23 mouse cellular contexts compared by ENCODE assay signal in the genomic region with DNA sequence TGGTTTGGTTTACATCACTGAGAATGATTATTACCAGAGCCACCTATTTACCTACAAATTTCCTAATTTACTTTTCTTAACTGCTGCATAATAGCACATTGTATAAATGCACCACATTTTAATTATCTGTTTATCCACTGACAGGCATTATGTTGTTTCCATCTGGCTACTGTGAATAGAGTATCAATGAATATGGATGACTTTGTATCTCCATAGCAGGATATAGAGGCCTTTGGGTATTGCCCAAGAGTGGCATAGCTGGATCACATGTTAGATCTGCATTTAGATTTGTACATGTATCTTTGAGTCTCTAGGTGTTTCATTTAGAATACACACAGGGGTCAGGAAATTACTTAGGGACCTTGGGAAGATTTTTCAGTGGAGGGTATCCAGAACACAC.
DNase-seq lines count a peak whose midpoint lies in the region; ATAC-seq and TF ChIP-seq lines count a peak whose summit lies in the region.
"Had no signal": no experiment of that assay in that cellular context is flagged by ENCODE, and none has a peak within 500 bp of the region (broad histone marks: within the 10 kb centered on the region; RNA-seq: fewer than 3 reads in every experiment).

No protein-coding gene starts in this region.

- no peaks in the 10 kb centered on the region for H3K27me3 ChIP-seq in forebrain, embryonic 11.5 days (ENCODE audit: control insufficient read depth, insufficient read depth, low read length)
- no peaks in the 10 kb centered on the region for H3K27me3 ChIP-seq in forebrain, embryonic 10.5 days (ENCODE audit: poor library complexity, severe bottlenecking)
- H3K27me3 ChIP-seq in midbrain, embryonic 11.5 days (ENCODE audit: control insufficient read depth, insufficient read depth, low read length), result no peaks in the 10 kb centered on the region
- no peaks in the 10 kb centered on the region for H3K27me3 ChIP-seq in midbrain, embryonic 10.5 days (ENCODE audit: low read depth, poor library complexity, severe bottlenecking)
- H3K27me3 ChIP-seq in forebrain, postnatal 0 days (ENCODE audit: insufficient read depth, low read length), result no peaks in the 10 kb centered on the region
- H3K27me3 ChIP-seq: heart, embryonic 15.5 days; intestine, embryonic 15.5 days had no signal

- DNase-seq in forebrain, embryonic 11.5 days (ENCODE audit: low spot score), result no peak
- no peak for DNase-seq in forebrain, embryonic 10.5 days (ENCODE audit: extremely low spot score, low spot score)
- no peak for DNase-seq in midbrain, embryonic 11.5 days (ENCODE audit: low spot score, missing footprints)
- no peak for DNase-seq in midbrain, embryonic 10.5 days (ENCODE audit: low spot score)
- DNase-seq in brain, embryonic 14.5 days (ENCODE audit: low read depth), result peak; percentile 32
- peak; percentile 4 for DNase-seq in forebrain, postnatal 0 days
- no peak for DNase-seq in cerebellum, postnatal 10 days
- DNase-seq: adrenal gland, adult 8-10 months; adrenal gland, postnatal 36 days; B cell, adult 2 months; cerebellum, adult 18-20 months; cerebellum, adult 9-11 months; gastrocnemius, postnatal 14 days; heart, adult 2 months; heart, postnatal 14 days; kidney, adult 18-20 months had no signal

- ATAC-seq in forebrain, embryonic 11.5 days (replicated peaks; ENCODE audit: low FRiP score), result 0 out of 2 replicates have a peak, but pooled peaks have one; percentile 27
- ATAC-seq in midbrain, embryonic 11.5 days (ENCODE audit: low FRiP score), result 0 out of 2 replicates have a peak, but pooled peaks have one; percentile 46
- peak; percentile 66 for ATAC-seq in forebrain, postnatal 0 days
- ATAC-seq: CD4-positive, CD25-positive, alpha-beta regulatory T cell, adult 4 months; intestine, embryonic 15.5 days had no signal

- TF ChIP-seq CTCF in brain, embryonic 14.5 days (IDR thresholded peaks at IDR 0.05; ENCODE audit: borderline replicate concordance, extremely low read depth, insufficient read depth, insufficient read length), result no peak
- TF ChIP-seq CTCF in forebrain, postnatal 0 days (IDR thresholded peaks at IDR 0.05; ENCODE audit: low read depth), result no peak

- H3K9me3 ChIP-seq in forebrain, embryonic 11.5 days (ENCODE audit: control insufficient read depth, low read length), result no peaks in the 10 kb centered on the region
- H3K9me3 ChIP-seq in forebrain, embryonic 10.5 days, result no peaks in the 10 kb centered on the region
- no peaks in the 10 kb centered on the region for H3K9me3 ChIP-seq in midbrain, embryonic 11.5 days (ENCODE audit: control insufficient read depth, low read length)
- H3K9me3 ChIP-seq in midbrain, embryonic 10.5 days (replicated peaks), result no peaks in the 10 kb centered on the region
- no peaks in the 10 kb centered on the region for H3K9me3 ChIP-seq in forebrain, postnatal 0 days (ENCODE audit: low read length)
- H3K9me3 ChIP-seq: embryonic facial prominence, embryonic 10.5 days; G1E; heart, embryonic 15.5 days; hindbrain, embryonic 10.5 days; intestine, embryonic 15.5 days had no signal

- H3K9ac ChIP-seq in forebrain, embryonic 11.5 days (ENCODE audit: low read length), result no peak overlapping the region
- H3K9ac ChIP-seq in midbrain, embryonic 11.5 days (ENCODE audit: low read length), result no peak overlapping the region
- no peak overlapping the region for H3K9ac ChIP-seq in forebrain, postnatal 0 days
- H3K9ac ChIP-seq: heart, embryonic 15.5 days; intestine, embryonic 15.5 days had no signal

- H3K27ac ChIP-seq in forebrain, embryonic 11.5 days (ENCODE audit: low read depth, low read length), result no peak overlapping the region
- no peak overlapping the region for H3K27ac ChIP-seq in forebrain, embryonic 10.5 days
- H3K27ac ChIP-seq in midbrain, embryonic 11.5 days (ENCODE audit: low read depth, low read length), result no peak overlapping the region
- H3K27ac ChIP-seq in midbrain, embryonic 10.5 days (replicated peaks), result no peak overlapping the region
- no peak overlapping the region for H3K27ac ChIP-seq in forebrain, postnatal 0 days (ENCODE audit: low read depth, low read length)
- H3K27ac ChIP-seq: embryonic facial prominence, embryonic 10.5 days; heart, adult 2 months; heart, embryonic 15.5 days; hindbrain, embryonic 10.5 days; intestine, embryonic 15.5 days had no signal

- no peaks in the 10 kb centered on the region for H3K36me3 ChIP-seq in forebrain, embryonic 11.5 days (ENCODE audit: control insufficient read depth, insufficient read depth, low read length)
- no peaks in the 10 kb centered on the region for H3K36me3 ChIP-seq in forebrain, embryonic 10.5 days (replicated peaks)
- H3K36me3 ChIP-seq in midbrain, embryonic 11.5 days (ENCODE audit: control insufficient read depth, insufficient read depth, low read length), result no peaks in the 10 kb centered on the region
- H3K36me3 ChIP-seq in midbrain, embryonic 10.5 days, result no peaks in the 10 kb centered on the region
- no peaks in the 10 kb centered on the region for H3K36me3 ChIP-seq in forebrain, postnatal 0 days (ENCODE audit: insufficient read depth)
- H3K36me3 ChIP-seq: embryonic facial prominence, embryonic 10.5 days; G1E; heart, embryonic 15.5 days; hindbrain, embryonic 10.5 days; intestine, embryonic 15.5 days had no signal

- H3K4me3 ChIP-seq in forebrain, embryonic 11.5 days (ENCODE audit: low read depth, low read length), result no peak overlapping the region
- no peak overlapping the region for H3K4me3 ChIP-seq in forebrain, embryonic 10.5 days
- no peak overlapping the region for H3K4me3 ChIP-seq in midbrain, embryonic 11.5 days (ENCODE audit: low read depth, low read length)
- H3K4me3 ChIP-seq in midbrain, embryonic 10.5 days, result no peak overlapping the region
- no peak overlapping the region for H3K4me3 ChIP-seq in forebrain, postnatal 0 days (ENCODE audit: low read depth, low read length)
- H3K4me3 ChIP-seq: embryonic facial prominence, embryonic 10.5 days; heart, adult 2 months; heart, embryonic 15.5 days; hindbrain, embryonic 10.5 days; intestine, embryonic 15.5 days had no signal

- H3K4me1 ChIP-seq in forebrain, embryonic 11.5 days (replicated peaks; ENCODE audit: control insufficient read depth, insufficient read depth, low read length), result no peaks in the 10 kb centered on the region
- no peaks in the 10 kb centered on the region for H3K4me1 ChIP-seq in forebrain, embryonic 10.5 days
- H3K4me1 ChIP-seq in midbrain, embryonic 11.5 days (ENCODE audit: control insufficient read depth, insufficient read depth, low read length), result no peaks in the 10 kb centered on the region
- H3K4me1 ChIP-seq in midbrain, embryonic 10.5 days, result no peaks in the 10 kb centered on the region
- no peaks in the 10 kb centered on the region for H3K4me1 ChIP-seq in forebrain, postnatal 0 days (ENCODE audit: insufficient read depth)
- H3K4me1 ChIP-seq: embryonic facial prominence, embryonic 10.5 days; heart, embryonic 15.5 days; hindbrain, embryonic 10.5 days; intestine, embryonic 15.5 days had no signal

- no peak for TF ChIP-seq POLR2A in brain, embryonic 14.5 days (IDR thresholded peaks at IDR 0.05; ENCODE audit: borderline replicate concordance, extremely low read depth, insufficient read depth, insufficient read length, poor library complexity, severe bottlenecking)

- H3K4me2 ChIP-seq in forebrain, embryonic 11.5 days (ENCODE audit: low read depth, low read length, severe bottlenecking), result no peak overlapping the region
- H3K4me2 ChIP-seq in midbrain, embryonic 11.5 days, result no peak overlapping the region
- H3K4me2 ChIP-seq in forebrain, postnatal 0 days (ENCODE audit: low read depth), result no peak overlapping the region
- H3K4me2 ChIP-seq: heart, embryonic 11.5 days; heart, embryonic 15.5 days; intestine, embryonic 15.5 days had no signal

Comparison
In these comparisons a context has a peak if more than half of its experiments do, and no peak if none do; other contexts are left out.
1. DNase-seq: peak in brain, embryonic 14.5 days (single experiment) and forebrain, postnatal 0 days (single experiment); none in forebrain, embryonic 11.5 days (single experiment), forebrain, embryonic 10.5 days (single experiment), midbrain, embryonic 11.5 days (single experiment), midbrain, embryonic 10.5 days (single experiment) and cerebellum, postnatal 10 days (0 of 2).
2. Peak in every context shown above with its lines, with median percentiles within 50 percentile points of each other: ATAC-seq.